Mouse (Mus musculus): ENCODE measurements around the gene Kdm3a. TPM values are rescaled to one million over a fixed set of nuclear protein-coding genes. Genes with fewer than 3 reads are reported as not detected.

Kdm3a gene
- polyA plus RNA-seq, 1 experiment = 5.8 TPM

DNA sequence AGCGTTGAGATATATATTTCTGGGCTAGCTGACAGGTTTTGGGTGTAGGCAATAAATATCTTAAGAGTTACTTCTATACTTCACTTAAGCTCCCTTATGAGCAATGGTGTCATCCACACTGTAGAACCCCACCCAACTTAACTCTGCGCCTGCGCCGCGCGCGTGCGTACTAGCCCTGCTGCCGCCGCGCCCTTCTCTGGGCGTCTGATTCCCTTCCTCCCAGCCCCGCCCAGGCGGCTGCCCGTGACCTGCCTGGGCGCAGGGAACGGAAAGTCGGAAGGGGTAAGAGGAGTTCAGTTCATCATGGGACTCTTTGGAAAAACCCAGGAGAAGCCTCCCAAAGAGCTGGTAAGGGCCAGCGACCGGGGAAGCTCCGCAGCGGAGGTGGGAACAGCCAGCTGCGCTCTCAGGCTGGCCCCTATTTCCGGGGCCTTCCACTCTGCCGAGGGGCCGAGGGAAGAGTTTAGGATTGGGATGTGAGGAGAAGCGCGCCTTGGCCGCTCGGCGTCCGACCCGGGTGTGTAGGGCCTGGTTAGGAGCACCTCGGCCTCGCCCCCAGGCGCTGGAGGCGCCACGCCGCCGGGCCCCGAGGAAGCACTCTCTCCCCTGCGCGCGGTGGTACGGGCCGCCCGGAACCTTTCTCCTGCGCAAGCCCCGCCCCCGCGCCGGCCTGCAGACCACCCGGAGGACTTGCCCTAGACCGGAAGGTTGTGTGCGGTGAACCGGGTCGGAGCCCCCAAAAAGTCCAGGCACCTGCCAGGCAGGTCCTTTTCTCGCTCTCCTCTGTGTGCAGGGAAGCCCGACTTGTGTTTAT is 88.9 kb downstream of the Kdm3a start, which contains the start of gene Chmp3:
Gene Chmp3, plus strand, starts transcription at position 112 of the 814 bp plus-strand sequence.
- Histone ChIP-seq H3K27ac (ENCODE audit: insufficient read depth, low read depth, low read length) (peak within 1 kb of the TSS; percentile 98), H3K36me3 (ENCODE audit: control insufficient read depth, insufficient read depth, low read length) (no peaks in the 10 kb centered on the region; the same call in 1 of the 2 replicates), H3K4me1 (ENCODE audit: control insufficient read depth, insufficient read depth, insufficient read length, low read length) (peaks cover 6% of the 10 kb centered on the region), H3K27me3 (ENCODE audit: control insufficient read depth, insufficient read depth, low read length) (no peaks in the 10 kb centered on the region), H3K4me3 (ENCODE audit: low read depth, low read length) (peak within 1 kb of the TSS; percentile 98)
- TF ChIP-seq CTCF (IDR thresholded peaks at IDR 0.05; ENCODE audit: extremely low read depth, insufficient read length, insufficient replicate concordance, low read depth, low read length) = no peak
- TF ChIP-seq POLR2A (IDR thresholded peaks at IDR 0.05; ENCODE audit: low read depth, low read length) = peak; percentile 74
- under 1% methylated on average over 59 of the region's 59 CpGs for WGBS

Other genes with a start within 250 kb of the Kdm3a start
- gene Rmnd5a, start 192.4 kb downstream of the Kdm3a start, polyA plus RNA-seq (2012; rRNA removed) = 4.9 and 12.5 TPM in 2 replicates
- 22.1 and 67.6 TPM in 2 replicates for gene Rnf103, start 139.1 kb downstream of the Kdm3a start, polyA plus RNA-seq (2012; rRNA removed)
- gene Chmp3, start 89.2 kb downstream of the Kdm3a start, polyA plus RNA-seq (2012; rRNA removed) = 11.7 and 19.6 TPM in 2 replicates
- 0.27 and 0.72 TPM in 2 replicates for gene Reep1, start 74.6 kb upstream of the Kdm3a start, polyA plus RNA-seq (2012; rRNA removed)
- 3.0 and 4.1 TPM in 2 replicates for gene Mrpl35, start 194.0 kb upstream of the Kdm3a start, polyA plus RNA-seq (2012; rRNA removed)
- gene Immt, start 198.3 kb upstream of the Kdm3a start, polyA plus RNA-seq (2012; rRNA removed) = 30.4 and 40.2 TPM in 2 replicates